Mouse (Mus musculus): ENCODE results near the gene Ctdnep1.

The Ctdnep1 gene

DNA sequence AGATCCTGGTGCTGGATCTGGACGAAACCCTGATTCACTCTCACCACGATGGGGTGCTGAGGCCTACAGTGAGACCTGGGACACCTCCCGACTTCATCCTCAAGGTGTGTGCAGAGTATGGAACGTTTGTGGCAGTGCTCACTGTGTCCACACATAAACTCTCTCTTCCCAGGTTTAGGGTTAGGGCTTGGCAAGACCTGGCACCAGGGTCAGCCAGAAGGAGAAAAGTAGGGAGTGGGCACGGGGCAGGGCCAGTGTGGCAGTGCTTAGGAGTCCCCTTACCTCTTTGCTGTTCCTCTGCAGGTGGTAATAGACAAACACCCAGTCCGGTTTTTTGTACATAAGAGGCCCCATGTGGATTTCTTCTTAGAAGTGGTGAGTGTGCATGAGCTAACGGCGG lies 3.5 kb downstream of the Ctdnep1 start:
- ChIA-PET POLR2A (interaction anchor here in 3 of 4 experiments (0.5 to 8.0 kb wide), 9 partner anchors 7 to 261 kb away, joined by 3 to 86 read pairs (median 4); partner anchors contain the start of genes Dvl2 (in 1 of the 3), Eif5a (in 1 of the 3), Gabarap (in 1 of the 3) and Phf23 (in 1 of the 3)), CTCF (interaction anchor here in 2 of 4 experiments (0.6 to 1.9 kb wide), 2 partner anchors 36 to 866 kb away, joined by 3 to 6 read pairs; partner anchors contain the start of gene Slc2a4 (in 1 of the 2))

DNA sequence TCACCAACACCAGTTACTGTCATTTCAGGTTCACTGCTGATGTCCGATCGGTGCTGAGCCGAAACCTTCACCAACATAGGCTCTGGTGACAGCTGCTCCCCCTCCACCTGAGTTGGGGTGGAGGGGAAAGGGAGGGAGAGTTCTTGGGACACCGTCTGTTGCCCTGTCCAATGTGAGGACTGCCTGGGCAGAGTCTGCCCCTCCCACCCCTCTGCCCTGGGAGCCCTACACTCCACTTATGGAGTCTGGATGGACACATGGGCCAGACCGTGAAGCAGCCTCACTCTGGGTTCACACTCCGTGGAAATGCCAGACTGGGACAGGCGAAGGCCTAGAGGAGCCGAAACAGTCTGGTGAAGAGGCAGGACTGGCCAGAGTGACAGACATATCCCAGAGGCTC lies 9.0 kb downstream of the Ctdnep1 start:
- CTCF ChIA-PET = no interaction called here
- POLR2A ChIA-PET = interaction anchor here in 2 of 4 experiments (1.0 to 6.4 kb wide), 4 partner anchors 8 to 248 kb away, joined by 3 to 137 read pairs (median 14); partner anchors contain the start of genes 0610010K14Rik (in 1 of the 2), Ctdnep1 (in 1 of the 2), Eif5a (in 1 of the 2) and Elp5 (in 1 of the 2)

DNA sequence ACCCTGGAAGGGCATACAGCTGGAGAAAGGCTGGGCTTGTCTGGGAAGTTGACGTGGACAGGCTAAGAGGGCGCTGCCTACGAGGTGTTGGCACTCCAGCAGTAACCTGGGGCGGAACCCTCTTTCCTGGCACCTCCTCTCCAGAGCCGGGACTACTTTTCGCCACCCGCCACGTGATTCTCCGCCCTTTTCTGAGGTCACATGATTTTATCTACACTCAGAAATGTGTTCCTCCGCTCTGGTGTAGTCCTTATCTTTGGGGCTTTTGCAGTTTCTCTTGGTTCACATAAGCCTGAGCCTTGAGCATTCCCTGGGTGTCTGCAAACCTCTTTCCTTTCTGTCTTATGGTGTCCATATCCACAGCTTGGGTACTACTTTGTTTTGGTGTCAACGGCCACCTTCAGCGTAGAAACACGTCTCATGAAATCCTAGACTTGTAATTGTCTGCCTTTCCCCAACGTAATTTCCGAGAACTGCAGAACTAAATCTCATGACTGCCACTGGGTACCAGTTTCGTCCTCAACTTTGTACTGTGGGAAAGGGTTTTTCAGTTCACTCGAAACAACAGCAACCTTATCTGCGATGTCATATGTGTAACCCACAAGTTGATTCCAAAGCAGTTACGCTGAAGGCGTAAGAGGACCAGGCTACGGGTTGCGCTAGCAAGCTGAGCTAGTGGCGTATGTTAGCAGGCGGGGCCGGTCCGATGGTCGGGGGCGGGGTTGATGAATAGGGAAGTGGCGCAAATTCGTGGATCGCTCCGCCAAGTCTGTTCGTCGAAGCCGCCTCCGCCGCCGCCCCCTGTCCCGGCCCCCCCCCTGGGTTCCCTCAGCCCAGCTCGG lies 10.1 kb downstream of the Ctdnep1 start, which contains the start of gene Gabarap:
TSS of gene Gabarap (plus strand) at position 294 of the 842 bp plus-strand sequence.
- ChIA-PET CTCF (interaction anchor here in 1 of 4 experiments (1.0 to 1.9 kb wide), 5 partner anchors 10 to 42 kb away, joined by 3 to 8 read pairs (median 6); partner anchors contain the start of genes Ctdnep1, Dvl2 and Slc2a4), POLR2A (interaction anchor here (0.5 to 6.4 kb wide), 52 partner anchors 9 to 979 kb away, joined by 3 to 137 read pairs (median 4); partner anchors contain the start of genes Dvl2 (in 4 of the 4), Acadvl (in 3 of the 4), Ctdnep1 (in 3 of the 4) and Eif5a (in 3 of the 4))

DNA sequence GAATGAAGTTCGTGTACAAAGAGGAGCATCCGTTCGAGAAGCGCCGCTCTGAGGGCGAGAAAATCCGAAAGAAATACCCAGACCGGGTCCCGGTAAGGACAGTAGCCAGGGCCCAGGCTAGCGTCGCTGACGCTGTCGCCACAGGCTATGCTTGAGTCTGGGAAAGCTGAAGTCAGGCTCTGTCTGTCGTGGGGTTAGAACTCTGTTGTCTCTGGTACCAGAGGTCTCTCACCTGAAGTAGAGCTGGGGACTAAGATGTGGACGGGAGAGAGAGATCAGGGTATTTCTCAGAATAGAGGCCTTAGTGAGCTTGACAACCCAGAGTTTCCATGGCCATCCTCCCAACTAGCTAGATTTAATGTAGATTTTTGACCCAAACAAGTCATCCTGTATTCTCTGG lies 10.8 kb downstream of the Ctdnep1 start:
- CTCF ChIA-PET = interaction anchor here in 2 of 4 experiments (0.5 to 1.9 kb wide), 7 partner anchors 9 to 58 kb away, joined by 3 to 8 read pairs (median 5); partner anchors contain the start of genes Ctdnep1 (in 1 of the 2), Dvl2 (in 1 of the 2) and Slc2a4 (in 1 of the 2)
- POLR2A ChIA-PET = interaction anchor here (0.5 to 6.4 kb wide), 54 partner anchors 9 to 978 kb away, joined by 3 to 137 read pairs (median 4); partner anchors contain the start of genes Dvl2 (in 4 of the 4), Ctdnep1 (in 3 of the 4), Eif5a (in 3 of the 4) and Elp5 (in 3 of the 4)

DNA sequence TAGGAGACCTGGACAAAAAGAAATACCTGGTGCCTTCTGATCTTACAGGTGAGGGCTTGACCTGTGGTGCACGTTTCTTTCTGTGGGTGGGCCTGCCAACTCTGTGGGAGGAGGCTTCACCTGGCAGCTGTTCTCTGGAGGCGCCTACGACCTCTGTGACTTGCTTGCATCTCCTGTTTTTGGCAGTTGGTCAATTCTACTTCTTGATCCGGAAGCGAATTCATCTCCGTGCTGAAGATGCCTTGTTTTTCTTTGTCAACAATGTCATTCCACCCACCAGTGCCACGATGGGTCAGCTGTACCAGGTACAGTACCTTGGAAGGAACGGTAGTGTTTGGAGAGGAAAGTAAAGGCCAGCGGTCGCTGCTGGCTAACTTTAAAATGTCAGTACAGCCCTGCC lies 11.4 kb downstream of the Ctdnep1 start:
- ChIA-PET POLR2A (interaction anchor here (0.7 to 6.4 kb wide), 37 partner anchors 8 to 676 kb away, joined by 3 to 137 read pairs (median 5); partner anchors contain the start of genes Dvl2 (in 4 of the 4), Ctdnep1 (in 3 of the 4), Elp5 (in 3 of the 4) and Acadvl (in 2 of the 4)), CTCF (interaction anchor here in 3 of 4 experiments (0.5 to 1.9 kb wide), 7 partner anchors 8 to 305 kb away, joined by 3 to 8 read pairs (median 5); partner anchors contain the start of genes Dvl2 (in 1 of the 3) and Slc2a4 (in 1 of the 3))

DNA sequence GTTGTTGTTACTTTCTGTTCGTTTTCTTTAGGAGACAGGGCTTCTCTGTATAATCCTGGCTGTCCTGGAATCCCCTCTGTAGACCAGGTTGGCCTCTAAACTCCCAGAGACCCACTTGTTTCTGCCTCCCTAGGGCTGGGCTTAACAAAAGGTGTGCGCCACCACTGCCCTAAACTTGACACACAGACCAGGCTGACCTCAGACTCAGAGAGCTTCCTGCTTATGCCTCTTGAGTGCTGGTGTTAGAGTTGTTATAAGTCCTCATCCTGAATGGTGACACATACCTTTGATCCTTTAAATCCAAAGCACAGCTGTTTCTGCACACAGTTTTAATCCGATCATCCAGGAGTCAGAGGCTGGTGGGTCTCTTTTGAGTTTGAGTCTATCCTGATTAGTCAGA lies 12.0 kb downstream of the Ctdnep1 start:
- ChIA-PET POLR2A (interaction anchor here in 3 of 4 experiments (1.2 to 6.4 kb wide), 9 partner anchors 8 to 278 kb away, joined by 3 to 137 read pairs (median 10); partner anchors contain the start of genes Ctdnep1 (in 2 of the 3), Elp5 (in 2 of the 3), Acadvl (in 1 of the 3) and Dvl2 (in 1 of the 3)), CTCF (interaction anchor here in 1 of 4 experiments (1.9 kb wide), 1 partner anchor 9 kb away, joined by 6 read pairs; no protein-coding TSS in a partner anchor)

DNA sequence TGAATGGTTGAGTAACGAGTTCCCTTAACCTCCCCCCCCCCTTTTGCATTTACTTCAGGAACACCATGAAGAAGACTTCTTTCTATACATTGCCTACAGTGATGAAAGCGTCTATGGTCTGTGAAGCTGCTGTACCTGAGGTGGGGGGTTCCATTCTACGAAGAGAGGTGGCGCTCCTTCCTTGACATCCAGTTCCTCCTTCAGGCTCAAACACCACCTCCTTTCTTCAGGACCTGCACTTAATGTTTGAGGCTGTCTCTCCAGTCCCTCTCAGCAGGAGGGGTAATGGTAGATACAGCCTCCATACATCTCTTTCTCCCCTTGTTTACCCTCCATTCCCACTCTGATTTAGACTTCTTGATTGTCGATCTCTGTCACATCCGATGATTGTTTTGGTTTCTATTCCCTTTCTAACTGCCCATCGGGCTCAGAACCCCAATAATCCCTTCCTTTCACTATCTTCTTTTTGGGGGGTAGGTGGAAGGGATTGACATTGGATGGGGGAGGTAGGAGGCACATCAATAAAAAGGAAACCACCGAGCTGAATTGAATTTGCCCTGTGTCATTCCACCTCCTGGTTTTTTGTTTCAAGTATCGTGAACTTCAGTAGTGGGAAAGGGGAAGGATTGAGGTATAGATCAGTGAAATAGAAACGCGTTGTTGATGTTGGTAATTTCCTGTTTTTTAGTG lies 13.6 kb downstream of the Ctdnep1 start:
- CTCF ChIA-PET = interaction anchor here in 3 of 4 experiments (0.5 to 1.0 kb wide), 5 partner anchors 16 to 336 kb away, joined by 3 to 7 read pairs (median 3); partner anchors contain the start of gene Acadvl (in 1 of the 3)
- POLR2A ChIA-PET = interaction anchor here in 3 of 4 experiments (0.8 to 6.4 kb wide), 4 partner anchors 13 to 21 kb away, joined by 3 to 137 read pairs (median 5); partner anchors contain the start of genes Acadvl (in 1 of the 3), Ctdnep1 (in 1 of the 3) and Elp5 (in 1 of the 3)

DNA sequence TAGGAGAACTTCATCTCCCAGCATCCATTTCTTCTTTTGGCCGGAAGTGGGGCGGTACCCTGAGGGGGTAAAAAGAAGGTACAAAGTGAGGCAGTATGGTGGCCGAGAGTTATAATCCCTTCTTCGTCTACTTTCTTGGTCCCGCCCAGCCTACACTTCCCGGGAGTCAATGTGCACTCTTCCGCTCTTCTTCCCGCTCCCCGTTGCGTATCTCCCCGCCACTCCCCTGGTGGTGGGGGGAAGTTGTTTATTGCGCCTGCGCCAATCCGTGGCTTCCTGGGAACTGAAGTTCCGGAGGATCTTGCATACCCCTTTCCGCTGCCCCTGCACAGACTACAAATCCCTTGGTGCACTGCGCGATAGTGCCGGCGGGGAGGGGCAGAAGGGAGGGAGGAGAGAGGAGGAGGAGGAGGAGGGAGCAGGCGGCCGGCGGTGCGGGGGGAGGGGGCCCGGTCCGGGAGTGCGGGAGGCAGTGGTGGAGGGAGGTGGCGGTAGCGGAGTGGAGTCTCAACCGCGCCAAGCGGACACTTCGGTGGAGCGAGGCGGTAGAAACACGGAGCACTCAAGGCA lies 14.5 kb downstream of the Ctdnep1 start, which contains the start of gene Phf23:
TSS of gene Phf23 (plus strand) at position 387 of the 570 bp plus-strand sequence.
- ChIA-PET POLR2A (interaction anchor here (0.7 to 3.9 kb wide), 22 partner anchors 10 to 236 kb away, joined by 3 to 97 read pairs (median 9); partner anchors contain the start of genes Ctdnep1 (in 3 of the 4), Eif5a (in 2 of the 4), Elp5 (in 2 of the 4) and 2810408A11Rik (in 1 of the 4)), CTCF (interaction anchor here in 1 of 4 experiments (0.9 to 1.2 kb wide), 2 partner anchors 47 to 63 kb away, joined by 3 to 5 read pairs; partner anchors contain the start of gene Slc2a4)

DNA sequence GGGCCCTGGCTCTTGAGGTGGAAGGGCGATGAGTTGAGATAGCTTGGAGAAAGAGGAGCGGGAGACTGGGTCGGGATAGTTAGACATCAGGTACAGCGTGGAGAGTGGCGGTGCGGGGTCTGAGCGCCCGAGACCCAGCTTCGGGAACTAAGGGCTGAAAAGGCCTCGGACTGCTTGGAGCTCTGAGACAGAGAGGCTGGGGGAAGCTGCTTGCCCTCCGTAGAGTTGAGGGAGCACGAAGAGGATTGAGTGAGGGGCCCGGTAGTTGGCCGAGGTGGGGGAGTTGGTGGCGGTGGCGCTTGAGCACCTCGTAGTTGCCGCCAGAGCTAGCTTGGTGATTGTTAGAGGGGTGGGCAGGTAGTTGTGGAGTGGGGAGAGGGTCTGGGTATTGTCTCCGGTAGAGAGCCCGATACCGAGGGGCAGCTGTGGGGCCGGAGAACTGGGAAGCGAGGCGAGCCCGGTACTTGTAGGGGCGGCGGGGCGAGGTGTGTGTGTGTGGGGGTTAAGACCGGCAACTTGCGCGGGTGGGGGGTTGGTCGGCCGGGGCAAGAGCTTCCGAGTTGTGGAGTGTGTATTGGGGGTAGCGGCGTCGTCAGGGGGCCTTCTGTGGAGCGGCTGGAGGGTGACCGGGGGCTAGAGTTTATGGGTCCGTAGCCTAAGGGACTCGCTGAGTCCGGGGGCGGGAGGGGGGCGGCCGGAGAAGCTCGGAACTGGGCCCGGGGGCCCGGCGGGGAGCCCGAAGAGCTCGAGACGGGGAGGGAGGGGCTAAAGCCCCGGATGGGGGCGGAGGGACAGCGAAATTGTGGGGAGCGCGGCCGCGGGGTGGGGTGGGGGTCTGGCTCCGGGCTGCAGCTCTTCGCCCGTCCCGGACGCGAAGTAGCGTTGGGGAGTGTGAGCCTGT lies 15.5 kb downstream of the Ctdnep1 start:
- POLR2A ChIA-PET = interaction anchor here (0.5 to 3.9 kb wide), 82 partner anchors 8 to 704 kb away, joined by 3 to 97 read pairs (median 4); partner anchors contain the start of genes Acadvl (in 3 of the 4), Ctdnep1 (in 3 of the 4), Eif5a (in 3 of the 4) and 0610010K14Rik (in 2 of the 4)
- CTCF ChIA-PET = interaction anchor here (0.6 to 1.4 kb wide), 11 partner anchors 9 to 363 kb away, joined by 3 to 14 read pairs (median 5); partner anchors contain the start of genes Elp5 (in 1 of the 4), Fxr2 (in 1 of the 4) and Slc2a4 (in 1 of the 4)

DNA sequence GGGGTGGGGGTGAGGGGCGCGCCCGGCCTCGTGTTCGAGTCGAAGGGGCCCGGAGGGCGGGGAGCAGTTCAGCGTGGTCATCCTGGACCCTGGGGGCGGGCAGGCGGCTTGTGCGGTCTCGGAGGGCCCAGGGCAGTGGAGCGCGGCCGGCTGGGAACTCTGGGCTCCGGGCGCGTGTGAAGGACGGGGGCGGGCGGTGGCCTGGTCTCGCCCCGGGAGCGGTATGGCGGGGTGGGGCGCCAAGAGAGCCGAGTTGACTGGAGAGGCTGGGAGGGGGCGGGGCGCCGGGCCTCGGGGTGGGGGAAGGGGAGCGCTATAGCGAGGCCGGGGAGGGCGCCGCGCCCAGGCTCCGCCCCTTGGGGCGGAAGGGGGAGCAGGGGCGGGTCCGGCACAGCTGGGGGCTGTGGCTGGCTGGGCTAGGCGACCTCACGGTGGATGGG lies 16.1 kb downstream of the Ctdnep1 start:
- CTCF ChIA-PET = interaction anchor here in 3 of 4 experiments (0.7 to 1.4 kb wide), 8 partner anchors 9 to 364 kb away, joined by 3 to 6 read pairs (median 4); partner anchors contain the start of gene Fxr2 (in 1 of the 3)
- POLR2A ChIA-PET = interaction anchor here (0.6 to 3.9 kb wide), 77 partner anchors 8 to 528 kb away, joined by 3 to 97 read pairs (median 5); partner anchors contain the start of genes Acadvl (in 3 of the 4), Ctdnep1 (in 3 of the 4), Eif5a (in 3 of the 4) and 0610010K14Rik (in 2 of the 4)

DNA sequence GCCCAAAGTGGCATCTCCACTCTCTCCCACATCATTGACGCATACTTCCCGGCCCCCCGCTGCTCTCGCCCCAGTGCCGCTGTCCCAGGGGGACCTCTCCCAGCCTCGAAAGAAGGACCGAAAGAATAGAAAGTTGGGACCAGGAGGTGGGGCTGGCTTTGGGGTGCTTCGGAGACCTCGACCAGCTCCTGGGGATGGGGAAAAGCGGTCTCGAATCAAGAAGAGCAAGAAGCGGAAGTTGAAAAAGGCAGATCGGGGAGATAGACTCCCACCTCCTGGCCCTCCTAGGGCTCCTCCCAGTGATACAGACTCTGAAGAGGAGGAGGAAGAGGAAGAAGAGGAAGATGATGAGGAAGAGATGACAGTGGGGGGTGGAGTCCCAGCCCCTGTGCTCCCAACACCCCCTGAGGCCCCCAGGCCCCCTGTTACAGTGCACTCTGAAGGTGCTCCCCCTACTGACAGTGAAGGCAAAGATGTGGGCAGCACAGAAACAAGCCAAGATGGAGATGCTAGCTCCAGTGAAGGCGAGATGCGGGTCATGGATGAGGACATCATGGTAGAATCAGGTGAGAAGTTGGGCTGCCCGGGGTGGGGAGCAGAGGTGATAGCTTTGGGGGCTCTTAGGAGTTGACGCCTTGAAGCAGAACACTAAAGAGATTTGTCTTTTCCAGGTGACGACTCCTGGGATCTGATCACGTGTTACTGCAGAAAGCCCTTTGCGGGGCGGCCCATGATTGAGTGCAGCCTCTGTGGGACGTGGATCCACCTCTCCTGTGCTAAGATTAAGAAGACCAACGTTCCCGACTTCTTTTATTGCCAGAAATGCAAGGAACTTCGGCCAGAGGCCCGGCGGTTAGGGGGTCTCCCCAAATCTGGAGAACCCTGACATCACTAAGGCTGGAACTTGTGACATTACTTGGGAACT lies 17.9 kb downstream of the Ctdnep1 start:
- ChIA-PET POLR2A (interaction anchor here (0.6 to 3.9 kb wide), 25 partner anchors 10 to 491 kb away, joined by 3 to 97 read pairs (median 8); partner anchors contain the start of genes Ctdnep1 (in 3 of the 4), 0610010K14Rik (in 2 of the 4), Acadvl (in 2 of the 4) and Eif5a (in 2 of the 4)), CTCF (interaction anchor here (0.5 to 1.8 kb wide), 7 partner anchors 13 to 279 kb away, joined by 3 to 8 read pairs (median 3); partner anchors contain the start of gene Ctdnep1 (in 1 of the 4))

DNA sequence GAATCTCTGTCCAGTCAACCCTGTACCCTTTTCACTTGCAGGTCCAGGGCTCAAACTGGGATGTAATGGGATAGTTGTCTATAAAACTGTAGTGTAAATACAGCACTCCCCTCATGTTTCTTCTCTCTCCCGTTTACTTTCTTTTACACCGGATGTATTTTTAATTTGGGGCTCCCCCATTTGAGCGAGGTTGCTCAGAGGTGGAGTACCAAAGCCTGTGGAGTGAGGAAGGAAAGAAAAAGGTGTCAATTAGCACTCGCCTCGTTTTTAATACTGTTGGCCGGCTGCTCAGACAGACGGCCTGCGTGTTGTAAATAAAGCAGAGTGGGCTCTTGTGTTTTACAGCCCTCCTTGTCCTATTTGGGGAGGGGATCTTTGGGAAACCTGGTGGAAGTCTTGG lies 18.7 kb downstream of the Ctdnep1 start:
- ChIA-PET POLR2A (interaction anchor here (0.6 to 6.6 kb wide), 38 partner anchors 8 to 927 kb away, joined by 3 to 151 read pairs (median 4); partner anchors contain the start of genes Elp5 (in 3 of the 4), Acadvl (in 2 of the 4), Ctdnep1 (in 2 of the 4) and Dlg4 (in 2 of the 4)), CTCF (interaction anchor here in 2 of 4 experiments (0.6 to 2.5 kb wide), 6 partner anchors 18 to 214 kb away, joined by 3 to 13 read pairs (median 4); partner anchors contain the start of gene Kctd11 (in 1 of the 2))

DNA sequence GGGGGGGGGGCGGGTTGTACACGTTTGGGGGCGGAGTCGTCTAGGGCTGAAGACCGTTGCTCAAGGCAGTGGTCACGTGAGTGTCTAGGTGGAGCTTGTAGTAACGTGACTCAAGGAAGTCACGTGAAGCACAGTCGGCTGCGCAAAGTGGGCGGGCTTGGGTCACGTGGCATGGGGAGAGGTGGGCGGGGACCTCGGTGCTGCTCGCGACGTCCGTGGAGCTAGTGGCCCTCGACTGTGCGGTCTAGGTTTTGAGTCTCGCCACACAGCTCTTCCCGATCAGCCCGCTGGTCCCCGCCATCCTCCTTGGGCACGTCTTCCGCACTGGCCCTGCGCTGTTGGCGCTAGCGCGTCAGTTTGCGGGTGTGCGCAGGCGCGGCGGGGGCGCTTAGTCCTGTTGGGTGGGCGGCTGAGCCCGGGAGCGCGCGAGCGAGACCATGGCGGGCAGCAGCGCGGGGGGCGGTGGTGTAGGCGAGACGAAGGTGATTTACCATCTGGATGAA lies 19.5 kb downstream of the Ctdnep1 start, which contains the start of gene Dvl2:
TSS of gene Dvl2 (plus strand) at position 200 of the 503 bp plus-strand sequence.
- ChIA-PET POLR2A (interaction anchor here (0.6 to 6.6 kb wide), 65 partner anchors 8 to 927 kb away, joined by 3 to 151 read pairs (median 4); partner anchors contain the start of genes Acadvl (in 3 of the 4), Eif5a (in 3 of the 4), Elp5 (in 3 of the 4) and Ctdnep1 (in 2 of the 4)), CTCF (interaction anchor here (0.6 to 2.5 kb wide), 18 partner anchors 9 to 1113 kb away, joined by 3 to 13 read pairs (median 4); partner anchors contain the start of genes Gabarap (in 1 of the 4) and Kctd11 (in 1 of the 4))
